Mouse (Mus musculus) ES-Bruce4 (cell line): Measurements from ENCODE around the gene Aldh1b1. TPM values are rescaled to one million over a fixed set of nuclear protein-coding genes. Genes with fewer than 3 reads are reported as not detected.

ENCODE experiments used
- H3K27ac ChIP-seq: 2 replicates; pipeline ENCODE4 v1.5.1; 2012; ENCODE audit warnings: low read length, inconsistent platforms; ENCODE audit not compliant: insufficient read depth
- H3K27me3 ChIP-seq: 2 replicates; pipeline ENCODE4 v1.6.1; 2012; ENCODE audit warnings: mild to moderate bottlenecking, low read length, inconsistent platforms; ENCODE audit not compliant: control insufficient read depth, poor library complexity, insufficient read depth, severe bottlenecking
- H3K36me3 ChIP-seq: 2 replicates; pipeline ENCODE4 v1.6.1; 2012; ENCODE audit warnings: inconsistent platforms, mild to moderate bottlenecking, low read length, moderate library complexity; ENCODE audit not compliant: control insufficient read depth, poor library complexity, insufficient read depth, severe bottlenecking
- H3K4me1 ChIP-seq: one replicate; pipeline ENCODE4 v1.8.1; 2011; ENCODE audit warnings: low read length; ENCODE audit not compliant: control insufficient read depth, insufficient read depth
- H3K4me3 ChIP-seq: 2 replicates; pipeline ENCODE4 v1.5.1; 2011; ENCODE audit warnings: low read depth, mild to moderate bottlenecking, low read length
- H3K9ac ChIP-seq: 2 replicates; pipeline ENCODE4 v1.6.1; 2012; ENCODE audit warnings: low read depth, mild to moderate bottlenecking, inconsistent platforms; ENCODE audit not compliant: poor library complexity, severe bottlenecking
- H3K9me3 ChIP-seq: replicated peaks from 2 replicates; pipeline ENCODE4 v1.6.1; 2012; ENCODE audit warnings: mild to moderate bottlenecking, low read length, inconsistent platforms; ENCODE audit not compliant: control insufficient read depth, poor library complexity, insufficient read depth, severe bottlenecking
- CTCF ChIP-seq: IDR thresholded peaks from one replicate; pipeline ENCODE4 v1.8.1; 2011; ENCODE audit warnings: low read depth, low read length
- EP300 ChIP-seq: IDR thresholded peaks from 2 replicates; pipeline ENCODE4 v1.6.1; 2011; ENCODE audit warnings: low read depth, low read length; ENCODE audit not compliant: insufficient read depth
- POLR2A ChIP-seq: IDR thresholded peaks from one replicate; pipeline ENCODE4 v1.8.1; 2011; ENCODE audit warnings: low read length; ENCODE audit not compliant: insufficient read depth
- polyA plus RNA-seq: library from polyadenylated mRNA; stranded (reverse); fragments of >200 nt; gene quantifications from 2 replicates; pipeline ENCODE4 v1.2.4, GENCODE M21; 2011; ENCODE audit warnings: low read depth; ENCODE audit not compliant: missing spikeins, insufficient read depth, insufficient read length

The Aldh1b1 gene
- 9.3 and 15.9 TPM in 2 replicates for polyA plus RNA-seq

- H3K27ac ChIP-seq: peak within 1 kb of the TSS; percentile 24; the same call in 1 of the 2 replicates
- H3K36me3 ChIP-seq: peaks cover 4% of the 10 kb centered on the region; the same call in 1 of the 2 replicates
- no peaks in the 10 kb centered on the region for H3K9me3 ChIP-seq
- H3K9ac ChIP-seq: peak within 1 kb of the TSS; percentile 52
- no peaks in the 10 kb centered on the region for H3K27me3 ChIP-seq
- H3K4me3 ChIP-seq: peak within 1 kb of the TSS; percentile 71
- TF ChIP-seq CTCF: no peak
- TF ChIP-seq POLR2A: peak; percentile 1
- peaks cover 5% of the 10 kb centered on the region for H3K4me1 ChIP-seq
Observed at GRCm38 (mm10) chr4:45798964-45799363, at the start of gene Aldh1b1. Gene Aldh1b1, plus strand, starts transcription at chr4:45799022.

GRCm38 (mm10) chr4:45749449-45749848 is 49.4 kb upstream of the Aldh1b1 start:
- TF ChIP-seq POLR2A: no peak
- TF ChIP-seq CTCF: no peak
- TF ChIP-seq EP300: no peak
- H3K9ac ChIP-seq: no peak overlapping the region
- no peaks in the 10 kb centered on the region for H3K4me1 ChIP-seq
- no peaks in the 10 kb centered on the region for H3K27me3 ChIP-seq
- H3K27ac ChIP-seq: no peak overlapping the region
- no peak overlapping the region for H3K4me3 ChIP-seq
- no peaks in the 10 kb centered on the region for H3K36me3 ChIP-seq
- no peaks in the 10 kb centered on the region for H3K9me3 ChIP-seq

DNA sequence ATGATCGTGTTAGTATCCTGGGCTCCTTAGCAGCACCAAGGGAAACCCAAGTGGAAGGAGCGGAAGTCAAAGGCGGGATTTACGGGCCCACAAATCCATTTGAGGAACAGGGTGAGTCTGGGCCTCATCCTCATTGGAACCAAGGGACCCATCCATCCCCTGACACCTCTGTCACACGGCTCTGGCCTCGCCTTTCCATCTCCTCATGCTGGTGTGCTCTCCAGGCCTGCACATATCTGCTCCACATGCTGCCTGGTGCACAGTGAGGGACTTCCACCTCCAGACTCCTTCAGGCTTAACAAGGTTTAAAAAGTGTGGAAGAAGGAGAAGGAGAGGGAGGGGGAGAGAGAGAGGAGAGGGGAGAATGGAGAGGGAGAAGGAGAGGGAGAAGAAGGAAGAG is 48.3 kb upstream of the Aldh1b1 start:
- H3K9me3 ChIP-seq: no peaks in the 10 kb centered on the region
- no peak overlapping the region for H3K27ac ChIP-seq
- H3K27me3 ChIP-seq: no peaks in the 10 kb centered on the region
- no peaks in the 10 kb centered on the region for H3K4me1 ChIP-seq
- H3K9ac ChIP-seq: no peak overlapping the region
- TF ChIP-seq EP300 (no peak), CTCF (no peak), POLR2A (no peak)
- no peak overlapping the region for H3K4me3 ChIP-seq
- no peaks in the 10 kb centered on the region for H3K36me3 ChIP-seq

DNA sequence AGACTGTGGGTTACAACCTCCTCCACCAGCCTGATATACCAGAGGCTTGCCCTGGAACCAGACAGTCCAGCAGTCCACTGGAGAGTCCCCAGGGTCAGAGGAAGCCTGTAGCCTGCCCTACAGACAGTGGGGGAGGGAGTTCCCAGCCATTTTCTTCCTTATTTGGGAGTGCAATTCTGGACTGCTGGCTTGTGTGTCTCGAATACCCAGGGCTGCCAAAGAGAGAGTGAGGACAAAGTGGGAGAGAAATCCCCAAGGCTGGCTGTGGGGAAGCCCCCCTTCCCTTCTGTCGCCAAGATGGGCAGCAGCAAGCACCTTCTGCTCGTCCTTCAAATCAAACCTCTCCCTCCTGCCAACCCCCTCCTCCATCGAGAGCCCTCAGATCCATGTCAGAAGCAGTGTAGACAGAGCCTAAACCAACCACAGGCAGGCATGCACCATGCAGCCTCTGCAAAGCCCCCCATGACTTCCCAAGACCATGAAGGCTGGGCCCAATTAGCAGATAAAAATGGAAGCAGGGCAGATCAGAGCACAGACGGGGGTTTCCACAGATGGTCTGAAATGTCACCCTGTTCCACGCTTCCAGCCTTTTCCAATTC is 45.5 kb upstream of the Aldh1b1 start:
- no peak overlapping the region for H3K9ac ChIP-seq
- H3K27me3 ChIP-seq: no peaks in the 10 kb centered on the region
- no peak overlapping the region for H3K4me3 ChIP-seq
- no peaks in the 10 kb centered on the region for H3K36me3 ChIP-seq
- peaks cover 1% of the 10 kb centered on the region for H3K4me1 ChIP-seq
- TF ChIP-seq EP300: no peak
- no peak for TF ChIP-seq POLR2A
- TF ChIP-seq CTCF: no peak
- H3K9me3 ChIP-seq: no peaks in the 10 kb centered on the region
- no peak overlapping the region for H3K27ac ChIP-seq

DNA sequence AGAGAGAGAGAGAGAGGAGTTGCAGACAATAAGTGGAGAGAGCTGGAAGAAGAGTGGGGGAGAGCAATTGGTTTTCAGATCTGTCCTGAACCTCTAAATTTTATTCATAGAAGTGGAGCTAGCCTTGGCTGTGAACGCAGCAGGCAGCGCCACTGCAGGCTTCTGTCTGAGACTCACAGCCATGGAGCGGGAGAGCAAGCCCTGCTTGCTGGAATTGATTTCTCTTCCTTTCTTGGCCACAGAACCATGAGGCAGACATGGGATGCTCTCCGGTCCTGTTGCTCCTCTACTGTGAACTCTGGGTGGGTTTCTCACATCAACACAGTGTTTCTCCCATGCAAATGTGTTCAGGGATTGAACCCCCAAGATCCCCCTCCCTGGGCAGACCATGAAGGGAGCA is 44.7 kb upstream of the Aldh1b1 start:
- Histone ChIP-seq H3K4me3 (no peak overlapping the region), H3K4me1 (peaks cover 9% of the 10 kb centered on the region), H3K27me3 (no peaks in the 10 kb centered on the region), H3K9ac (no peak overlapping the region), H3K36me3 (no peaks in the 10 kb centered on the region), H3K9me3 (no peaks in the 10 kb centered on the region), H3K27ac (no peak overlapping the region)
- TF ChIP-seq POLR2A: no peak

DNA sequence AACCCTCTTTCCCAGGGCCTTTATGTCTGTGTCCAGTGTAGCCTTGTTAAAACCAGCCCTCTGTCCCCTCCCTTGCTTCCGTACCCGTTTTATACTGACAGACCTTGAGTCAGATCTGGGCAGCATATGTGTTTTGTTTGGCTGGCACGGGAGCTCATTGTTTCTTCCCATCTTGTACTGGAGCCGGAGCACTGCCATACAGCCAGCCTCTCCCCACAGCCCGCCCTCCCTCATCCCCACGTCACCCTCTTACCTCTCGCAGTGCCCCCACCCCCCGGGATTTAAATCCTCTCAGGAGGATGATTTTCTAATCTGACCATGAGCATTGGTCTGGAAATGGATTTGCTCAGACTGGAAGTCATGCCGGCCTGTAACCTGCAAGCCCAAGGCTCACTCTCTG is 43.7 kb upstream of the Aldh1b1 start:
- Histone ChIP-seq H3K27ac (no peak overlapping the region), H3K36me3 (no peaks in the 10 kb centered on the region), H3K4me3 (no peak overlapping the region), H3K4me1 (peaks cover 10% of the 10 kb centered on the region), H3K27me3 (no peaks in the 10 kb centered on the region), H3K9ac (no peak overlapping the region), H3K9me3 (no peaks in the 10 kb centered on the region)
- no peak for TF ChIP-seq EP300
- no peak for TF ChIP-seq POLR2A
- no peak for TF ChIP-seq CTCF
